Mouse (Mus musculus) heart, adult 18-20 months (tissue): Measurements from ENCODE around the gene Olfr1358. TPM values are rescaled to one million over a fixed set of nuclear protein-coding genes. Genes with fewer than 3 reads are reported as not detected.
"Not testable (repeated sequence)": the region's sequence is repeated elsewhere in the genome, so short reads cannot be mapped to it uniquely, and the experiment has no call there.

Source experiments
- DNase-seq, 2 experiments: peaks; one replicate each; pipeline ENCODE4 v3.0.0; 2021 to 2022; ENCODE audit warnings: mixed read lengths in 1 of 2
- long read RNA-seq, 2 experiments: library from polyadenylated mRNA; stranded (forward); transcript quantifications; one replicate each; pipeline ENCODE4 v2.0.0; 2021
- total RNA-seq, 2 experiments: library from RNA; stranded (reverse); gene quantifications; 2 replicates each; pipeline ENCODE4 v1.2.3; 2021

The Olfr1358 gene
- total RNA-seq, result not detected
- long read RNA-seq, experiment 1, result 0 reads
- long read RNA-seq, experiment 2, result 0 reads

GRCm38 (mm10) chr10:78517128-78517527 is at the start of gene Olfr1358:
Olfr1358 (plus strand) TSS chr10:78517428.
- DNase-seq, result no peak

- peak; percentile 28 to 38 for DNase-seq
These were observed 49.4 kb upstream of the Olfr1358 start for GRCm38 (mm10) chr10:78467761-78468310.

GRCm38 (mm10) chr10:78470582-78471313 is 46.5 kb upstream of the Olfr1358 start:
- DNase-seq, result no peak

GRCm38 (mm10) chr10:78472046-78472445 is 45.2 kb upstream of the Olfr1358 start:
- DNase-seq, result no peak

GRCm38 (mm10) chr10:78473434-78473833 is 43.8 kb upstream of the Olfr1358 start:
- no peak for DNase-seq

GRCm38 (mm10) chr10:78474759-78475158 is 42.5 kb upstream of the Olfr1358 start:
- no peak for DNase-seq

- no peak for DNase-seq
These were observed 40.4 kb upstream of the Olfr1358 start for GRCm38 (mm10) chr10:78476821-78477220.

GRCm38 (mm10) chr10:78480954-78481927 is 36.0 kb upstream of the Olfr1358 start:
- DNase-seq, result no peak

GRCm38 (mm10) chr10:78481928-78482499 is 35.2 kb upstream of the Olfr1358 start:
- DNase-seq, result peak; percentile 45 to 52

- DNase-seq, result not testable (repeated sequence)
These were observed 31.9 kb upstream of the Olfr1358 start for GRCm38 (mm10) chr10:78485369-78485768.

GRCm38 (mm10) chr10:78486871-78487270 is 30.4 kb upstream of the Olfr1358 start:
- no peak for DNase-seq

GRCm38 (mm10) chr10:78487431-78488086 is 29.7 kb upstream of the Olfr1358 start:
- peak; percentile 79 to 90 for DNase-seq

GRCm38 (mm10) chr10:78502986-78503733 is 14.1 kb upstream of the Olfr1358 start:
- no peak for DNase-seq

GRCm38 (mm10) chr10:78519792-78520191 is 2.6 kb downstream of the Olfr1358 start:
- DNase-seq, result peak; percentile 3 to 5

- DNase-seq, result peak in 1 of 2 experiments; percentile 10
These were observed 3.2 kb downstream of the Olfr1358 start for GRCm38 (mm10) chr10:78520260-78521005.

- DNase-seq, result not testable (repeated sequence)
These were observed 7.8 kb downstream of the Olfr1358 start for GRCm38 (mm10) chr10:78525071-78525470.

GRCm38 (mm10) chr10:78525511-78525910 is 8.3 kb downstream of the Olfr1358 start:
- peak in 1 of 2 experiments; percentile 5 for DNase-seq

GRCm38 (mm10) chr10:78540943-78541342 is 23.7 kb downstream of the Olfr1358 start:
- DNase-seq, result peak; percentile 28 to 63

- no peak for DNase-seq
These were observed 47.8 kb downstream of the Olfr1358 start for GRCm38 (mm10) chr10:78565070-78565469.

GRCm38 (mm10) chr10:78569191-78569590 is 52.0 kb downstream of the Olfr1358 start:
- no peak for DNase-seq
